Mouse (Mus musculus): ENCODE results near the gene Ackr1. TPM values are rescaled to one million over a fixed set of nuclear protein-coding genes. Genes with fewer than 3 reads are reported as not detected.
"Not testable (repeated sequence)": the region's sequence is repeated elsewhere in the genome, so short reads cannot be mapped to it uniquely, and the experiment has no call there.

Gene Ackr1
- total RNA-seq, 2 experiments from 2014 or later: 2.2 to 2.9 TPM

DNA sequence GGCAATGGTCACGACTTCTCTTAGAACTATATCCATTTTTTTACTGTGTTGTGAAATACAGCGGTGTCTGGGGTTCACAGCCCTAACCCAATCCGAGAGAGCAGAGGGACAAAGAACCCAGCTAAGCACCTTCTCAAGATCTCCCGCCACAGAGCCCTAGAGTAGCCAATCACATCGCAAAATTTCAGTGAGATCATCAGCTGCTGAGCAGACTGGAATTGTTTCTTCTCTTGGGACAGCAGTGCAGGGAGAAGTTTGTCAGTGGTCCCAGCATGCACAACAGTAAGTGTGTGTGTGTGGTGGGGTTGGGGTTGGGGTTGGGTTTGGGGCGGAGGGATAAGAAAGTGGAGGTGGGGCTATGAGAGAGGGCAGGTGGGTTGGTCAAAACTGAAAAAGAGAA is 16.4 kb upstream of the Ackr1 start:
- intact Hi-C loops (cut with DNase I): no loop called here
- no peak for DNase-seq

DNA sequence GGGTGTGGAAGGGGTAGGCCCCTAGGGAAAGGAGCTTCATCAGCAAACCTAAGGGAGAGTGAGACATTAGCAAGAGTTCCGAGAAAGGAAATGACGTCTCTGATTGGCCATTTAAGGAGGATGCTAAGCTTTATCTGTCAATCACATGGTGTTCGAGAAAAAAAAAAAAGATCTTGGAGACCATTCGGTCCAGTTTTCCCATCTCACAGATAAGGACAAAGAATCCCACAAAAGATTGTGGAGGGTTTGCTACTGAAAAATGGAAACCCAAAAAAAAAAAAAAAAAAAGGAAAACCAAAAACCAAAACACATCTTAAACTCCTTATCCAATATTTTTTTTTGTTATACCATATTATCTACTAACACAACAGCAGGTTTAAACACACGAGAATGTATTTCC is 15.6 kb upstream of the Ackr1 start:
- DNase-seq: no peak
- intact Hi-C loops (cut with DNase I): no loop called here

DNA sequence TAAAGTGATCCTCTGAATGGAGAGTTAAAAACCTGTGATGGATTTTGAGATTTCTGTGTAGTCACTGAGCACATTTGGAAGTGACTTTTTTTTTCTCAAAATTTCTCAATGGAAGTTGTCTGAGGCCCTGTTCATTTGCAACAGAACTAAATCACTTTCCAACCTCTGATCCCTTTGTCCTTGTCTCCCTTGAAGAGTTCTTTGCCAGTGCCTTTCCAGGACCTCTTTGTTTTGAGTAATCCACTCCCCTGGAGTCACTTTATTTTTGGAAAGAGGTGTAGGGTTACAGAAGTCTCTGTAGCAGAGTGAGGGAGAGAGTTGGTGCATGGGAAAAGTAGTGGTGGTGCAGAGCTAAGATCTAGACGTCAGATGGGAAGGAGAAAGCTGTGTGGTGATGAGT is 15.0 kb upstream of the Ackr1 start:
- intact Hi-C loops (cut with DNase I): no loop called here

DNA sequence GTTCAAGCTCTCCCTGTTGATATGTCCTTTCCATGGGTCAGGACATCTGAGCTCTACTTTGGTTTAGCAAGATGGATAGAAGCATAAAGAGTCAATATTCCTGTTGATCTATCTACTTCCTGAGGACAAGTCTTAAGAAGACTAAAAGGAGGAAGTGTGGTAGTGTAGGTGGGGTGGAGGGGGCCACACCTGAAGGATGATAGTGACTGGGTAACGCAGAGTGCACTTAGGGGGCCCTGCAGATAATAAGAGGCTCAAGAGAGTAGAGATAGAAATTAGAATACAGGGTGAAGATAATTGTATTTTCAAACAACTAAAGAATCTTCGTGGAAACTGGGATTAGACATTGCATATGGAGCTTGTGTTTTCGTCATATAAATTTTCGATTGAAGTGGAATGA is 11.6 kb upstream of the Ackr1 start:
- no peak for DNase-seq
- intact Hi-C loops (cut with DNase I): no loop called here

More for the DNA sequence above, 15.0 kb upstream of the Ackr1 start:
- DNase-seq: no peak

DNA sequence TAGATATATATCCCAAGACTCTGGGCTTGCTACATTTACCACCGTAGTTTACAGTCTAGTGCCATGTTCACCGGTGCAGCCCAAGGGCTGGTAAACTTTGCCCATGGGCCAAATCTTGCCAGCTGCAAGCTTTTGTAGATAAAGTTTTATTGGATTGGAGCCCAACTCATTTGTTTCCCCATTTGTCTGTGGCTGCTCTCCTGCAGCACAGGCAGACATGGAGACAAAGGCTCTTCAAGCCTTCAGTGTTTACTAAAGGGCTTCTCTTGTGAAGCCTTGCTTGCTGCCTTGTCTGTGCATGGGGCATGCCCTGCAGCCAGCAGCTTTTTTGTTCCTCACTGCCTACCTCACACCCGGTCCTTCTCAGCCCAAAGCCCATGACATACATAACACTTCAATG is 10.4 kb upstream of the Ackr1 start:
- intact Hi-C loops (cut with DNase I): no loop called here
- no peak for DNase-seq

DNA sequence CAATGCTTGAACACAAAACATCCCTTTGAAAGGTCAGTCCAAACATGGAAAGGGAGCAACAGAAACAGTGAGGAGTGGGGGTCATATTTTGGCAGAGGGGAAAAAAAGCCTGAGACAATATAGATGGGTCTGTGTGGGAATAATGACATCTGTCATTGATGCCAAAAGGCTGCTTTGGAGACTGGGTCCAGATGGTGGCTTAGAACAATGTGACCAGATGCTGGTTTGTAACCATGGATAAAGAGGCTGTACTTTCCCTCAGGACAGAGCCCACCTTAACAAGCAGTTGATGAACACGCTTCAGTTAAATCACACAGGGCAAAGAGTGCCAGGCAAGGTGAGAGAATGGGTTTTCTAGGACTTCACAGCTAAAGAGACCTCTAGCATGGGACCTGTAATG is 8.9 kb upstream of the Ackr1 start:
- DNase-seq: no peak
- intact Hi-C loops (cut with DNase I): no loop called here

DNA sequence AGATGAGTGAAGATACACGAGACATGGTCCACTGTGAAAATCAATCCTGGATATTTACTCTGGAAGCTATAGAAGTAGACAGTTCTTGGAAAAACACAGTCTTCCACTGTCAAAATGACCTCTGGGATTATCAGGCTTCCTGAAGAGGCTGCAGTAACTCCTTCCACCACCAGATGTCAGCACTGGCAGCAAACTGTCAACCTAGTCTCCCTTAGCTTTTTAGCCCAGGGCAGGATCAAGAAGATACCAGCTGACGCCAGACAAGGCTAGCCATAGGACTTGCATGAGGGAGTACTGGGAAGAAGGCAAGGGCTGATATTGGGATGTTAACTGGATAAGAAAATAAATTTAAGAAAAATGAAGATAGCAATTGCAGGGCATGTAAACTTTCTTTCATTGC is 6.0 kb upstream of the Ackr1 start:
- intact Hi-C loops (cut with DNase I): loop anchor here (2.0 kb wide), 1 partner anchor 59 kb away; no protein-coding TSS in a partner anchor
- peak in 1 of 2 experiments; percentile 20 for DNase-seq

DNA sequence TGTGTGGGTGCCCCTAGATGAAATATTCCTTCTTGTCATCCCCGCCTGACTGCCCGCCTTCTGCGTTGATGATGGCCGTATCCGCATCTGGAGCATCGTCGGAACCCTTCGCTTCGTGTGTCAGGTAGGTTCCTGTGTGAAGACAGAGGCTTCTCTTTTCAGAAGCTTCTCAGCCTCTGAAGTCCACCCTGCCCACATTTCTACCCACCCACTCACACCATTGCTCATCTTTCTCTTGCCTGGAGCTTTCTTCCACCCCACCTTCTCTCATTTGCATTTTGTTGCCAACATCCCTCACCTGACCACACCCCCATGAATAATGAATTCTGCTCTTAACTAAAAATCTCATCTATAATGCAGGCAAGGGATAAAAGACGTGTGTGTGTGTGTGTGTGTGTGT is 3.5 kb upstream of the Ackr1 start:
- DNase-seq: no peak
- intact Hi-C loops (cut with DNase I): no loop called here

DNA sequence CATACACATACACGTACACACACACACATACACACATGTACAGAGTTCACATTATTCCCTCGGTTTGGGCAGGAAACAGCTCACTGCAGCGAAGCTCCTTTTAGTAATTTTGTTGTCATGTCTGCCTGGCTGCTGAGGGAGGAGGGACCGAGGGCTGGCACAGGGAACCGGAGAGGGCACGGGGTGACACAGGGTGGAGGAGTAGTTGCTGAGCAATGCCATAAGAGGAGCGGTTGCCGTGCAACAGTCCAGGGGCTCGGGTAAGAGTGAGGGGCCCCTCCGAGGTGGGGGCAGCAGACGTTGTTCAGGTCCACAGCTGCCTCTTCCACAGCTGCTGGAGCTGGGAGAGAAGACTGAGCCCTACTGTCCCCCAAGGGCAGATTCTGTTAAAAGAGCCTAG is 2.4 kb upstream of the Ackr1 start:
- DNase-seq: no peak
- intact Hi-C loops (cut with DNase I): no loop called here

DNA sequence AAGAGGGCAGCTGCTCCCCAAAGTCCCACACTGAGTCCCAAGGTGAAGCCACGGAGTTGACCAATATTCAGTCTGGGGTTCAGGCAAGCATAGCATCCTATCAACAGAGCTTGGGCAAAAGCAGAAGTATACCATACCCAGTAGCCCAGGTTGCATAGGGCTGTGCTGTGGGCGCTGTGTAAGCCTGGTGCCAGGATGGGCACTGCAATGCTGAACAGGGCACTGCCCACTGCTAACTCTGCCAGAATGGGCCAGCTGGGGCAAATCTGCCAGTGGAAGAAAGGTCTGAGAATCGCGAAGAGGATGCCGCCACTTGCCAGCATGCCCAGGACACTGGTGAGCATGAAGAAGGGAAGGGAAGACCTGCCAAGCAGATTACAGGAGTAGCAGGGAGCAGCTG is 1.1 kb downstream of the Ackr1 start:
- no peak for DNase-seq
- intact Hi-C loops (cut with DNase I): no loop called here

DNA sequence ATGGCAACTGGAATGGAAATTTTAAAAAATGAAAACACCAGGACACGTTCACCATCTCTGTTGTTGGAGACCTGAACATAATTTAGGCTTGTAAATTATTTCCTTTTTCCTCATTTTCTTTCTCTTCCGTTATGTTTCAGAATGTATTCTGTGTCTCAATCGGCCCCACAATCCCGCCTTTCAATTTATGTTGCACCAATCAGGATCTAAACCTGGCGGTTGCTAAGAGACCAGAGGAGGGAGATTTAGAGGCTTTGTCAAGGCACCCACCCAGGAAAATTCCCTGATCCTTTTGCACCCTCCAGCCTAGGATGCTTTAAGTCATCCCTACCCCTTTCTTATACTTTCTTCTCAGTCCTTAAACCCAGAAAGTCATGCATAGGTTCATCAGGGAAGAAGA is 3.8 kb downstream of the Ackr1 start:
- intact Hi-C loops (cut with DNase I): no loop called here
- no peak for DNase-seq

DNA sequence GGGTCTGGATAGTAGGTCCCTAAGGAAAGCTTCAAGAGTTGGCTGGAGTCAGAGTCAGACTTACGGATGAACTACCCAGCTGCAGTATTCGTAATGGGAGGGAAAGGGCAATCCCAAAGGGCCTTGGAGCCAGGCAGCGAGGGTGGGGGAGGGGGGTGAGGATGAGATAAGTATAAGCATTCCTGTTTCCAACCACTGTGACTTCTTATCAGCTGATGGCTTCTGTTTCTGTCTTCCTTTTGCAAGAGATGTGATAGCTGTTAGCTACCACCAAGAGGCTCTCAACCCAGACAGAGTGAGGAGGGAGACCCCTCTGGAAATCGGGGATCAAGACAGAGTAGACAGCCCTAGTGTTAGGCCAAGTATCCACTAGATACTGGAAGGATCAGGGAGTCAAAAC is 4.4 kb downstream of the Ackr1 start:
- intact Hi-C loops (cut with DNase I): no loop called here
- no peak for DNase-seq

DNA sequence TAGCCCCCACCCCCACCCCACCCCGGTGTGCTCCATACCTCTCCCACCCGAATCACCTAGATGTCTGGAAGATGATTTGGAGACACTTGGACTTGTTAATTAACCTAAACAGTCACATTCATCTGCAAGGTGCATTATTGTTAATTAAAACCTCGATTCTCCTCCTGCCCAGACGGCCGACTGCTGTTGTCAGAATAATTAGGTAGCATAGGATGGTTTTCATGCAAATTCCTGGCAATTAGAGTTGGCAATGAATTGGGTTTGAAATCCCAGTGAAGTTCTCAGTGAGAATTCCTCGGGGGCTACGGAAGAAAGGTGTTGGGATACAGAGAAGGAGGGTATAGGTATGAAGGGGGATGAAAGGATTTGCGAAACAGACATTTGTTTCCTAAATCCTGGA is 5.1 kb downstream of the Ackr1 start:
- intact Hi-C loops (cut with DNase I): no loop called here
- no peak for DNase-seq

DNA sequence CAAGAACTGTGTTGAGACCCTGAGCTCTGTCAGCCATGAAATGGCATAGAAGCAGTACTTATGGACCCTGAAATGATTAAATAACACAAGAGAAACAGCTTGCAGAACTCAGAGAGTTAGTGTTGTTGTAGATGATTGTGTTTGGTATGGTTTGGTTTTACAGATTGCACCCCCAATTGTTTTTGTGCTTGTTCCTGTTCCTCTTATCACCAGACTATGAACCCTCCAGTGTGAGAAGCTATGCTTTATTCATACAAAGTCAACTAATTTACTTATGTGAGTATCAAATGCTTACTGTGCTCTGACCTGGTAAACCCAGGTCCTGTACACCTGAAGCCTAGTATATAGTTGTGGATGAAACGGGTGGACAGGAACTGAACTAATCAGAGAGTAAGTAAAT is 7.0 kb downstream of the Ackr1 start:
- DNase-seq: no peak
- intact Hi-C loops (cut with DNase I): no loop called here

DNA sequence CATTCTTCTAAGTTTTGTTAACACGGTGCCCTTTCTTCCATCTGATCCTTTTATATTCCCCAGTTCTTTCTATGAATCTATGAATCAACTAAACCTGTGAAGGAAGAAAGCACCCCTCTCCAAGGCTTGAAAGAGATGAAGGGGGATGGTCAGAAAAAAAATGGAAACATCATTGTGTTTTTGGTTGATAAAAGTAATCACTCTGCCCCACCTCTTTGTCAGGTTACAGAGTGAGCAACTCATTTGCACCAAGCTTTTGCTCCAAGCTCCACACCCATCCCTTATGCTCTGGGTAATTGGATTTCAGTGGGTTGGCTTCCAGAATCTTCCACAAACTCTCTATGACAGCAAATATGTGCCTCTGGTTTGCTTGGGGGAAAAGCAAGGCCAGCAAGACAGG is 8.2 kb downstream of the Ackr1 start:
- DNase-seq: no peak
- intact Hi-C loops (cut with DNase I): no loop called here

DNA sequence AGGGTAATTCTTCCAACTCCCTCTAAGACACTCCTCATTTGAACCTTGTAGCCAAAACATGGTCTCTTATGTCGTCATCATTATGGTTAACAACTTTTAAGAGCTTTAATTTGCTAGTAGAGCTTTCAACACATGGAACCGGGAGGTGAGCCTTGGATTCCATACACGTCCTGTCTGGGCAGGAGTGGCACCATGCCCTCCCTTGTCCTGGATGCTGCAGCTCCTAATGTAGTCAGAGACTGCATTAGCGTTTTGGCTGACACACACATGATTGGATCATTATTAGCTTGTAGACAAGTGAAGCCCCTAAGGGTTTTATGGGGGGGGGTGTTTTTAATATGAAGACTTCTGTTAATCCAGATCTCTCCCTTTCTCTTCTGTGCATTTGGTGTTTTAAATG is 8.6 kb downstream of the Ackr1 start:
- intact Hi-C loops (cut with DNase I): no loop called here
- DNase-seq: no peak

DNA sequence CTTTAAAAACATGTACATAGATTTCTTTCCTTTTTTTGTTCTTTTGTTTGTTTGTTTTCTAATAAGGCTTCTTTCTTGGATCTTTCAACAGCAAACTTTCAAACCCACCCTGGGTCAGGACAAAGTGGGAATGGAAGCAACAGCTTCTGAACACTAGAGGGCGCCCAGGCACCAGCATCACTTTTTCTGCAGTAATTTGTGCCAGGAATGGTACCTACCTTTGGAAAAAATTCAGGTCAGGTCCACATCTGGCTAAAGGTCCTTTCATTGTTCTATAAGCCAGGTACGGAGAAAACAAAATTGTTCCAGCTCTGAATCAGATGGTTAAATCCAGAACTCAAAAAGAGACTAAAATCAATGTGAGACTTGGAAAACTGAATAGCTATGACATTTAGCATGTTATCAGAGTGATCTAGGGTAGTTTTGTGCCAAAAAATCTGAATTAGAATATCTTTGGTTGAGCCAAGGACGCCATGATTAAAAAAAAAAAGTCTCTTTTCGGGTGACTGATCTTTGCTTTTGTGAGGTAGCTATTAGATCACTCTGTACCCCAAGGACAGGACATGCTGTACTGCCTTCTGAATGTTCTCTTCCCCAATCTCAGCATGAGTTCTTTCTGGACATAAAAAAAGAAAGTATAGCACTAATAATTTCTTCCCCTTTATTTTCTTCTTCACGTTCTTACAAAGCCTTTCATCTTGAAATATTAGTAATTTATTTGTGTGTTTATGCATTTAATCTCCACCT is 9.5 kb downstream of the Ackr1 start:
- no peak for DNase-seq
- intact Hi-C loops (cut with DNase I): no loop called here

DNA sequence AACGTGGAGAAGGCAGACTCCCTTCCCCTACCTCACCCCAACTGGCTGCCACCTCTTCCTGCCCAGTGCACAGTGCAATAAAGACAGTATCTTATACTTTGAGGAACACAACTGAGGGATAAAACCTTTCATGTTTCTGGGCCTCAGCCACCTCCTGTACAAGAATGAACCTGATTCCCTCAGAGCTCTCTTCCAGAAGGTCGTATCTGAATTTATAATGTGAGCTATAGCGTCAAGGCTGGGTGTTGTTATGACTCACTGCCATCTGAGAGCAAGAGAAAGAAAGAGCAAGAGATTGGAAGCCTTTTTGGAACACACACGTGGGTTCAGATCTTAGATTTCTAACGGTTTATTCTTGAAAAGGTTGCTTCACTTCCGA is 11.3 kb downstream of the Ackr1 start:
- DNase-seq: no peak
- intact Hi-C loops (cut with DNase I): no loop called here

DNA sequence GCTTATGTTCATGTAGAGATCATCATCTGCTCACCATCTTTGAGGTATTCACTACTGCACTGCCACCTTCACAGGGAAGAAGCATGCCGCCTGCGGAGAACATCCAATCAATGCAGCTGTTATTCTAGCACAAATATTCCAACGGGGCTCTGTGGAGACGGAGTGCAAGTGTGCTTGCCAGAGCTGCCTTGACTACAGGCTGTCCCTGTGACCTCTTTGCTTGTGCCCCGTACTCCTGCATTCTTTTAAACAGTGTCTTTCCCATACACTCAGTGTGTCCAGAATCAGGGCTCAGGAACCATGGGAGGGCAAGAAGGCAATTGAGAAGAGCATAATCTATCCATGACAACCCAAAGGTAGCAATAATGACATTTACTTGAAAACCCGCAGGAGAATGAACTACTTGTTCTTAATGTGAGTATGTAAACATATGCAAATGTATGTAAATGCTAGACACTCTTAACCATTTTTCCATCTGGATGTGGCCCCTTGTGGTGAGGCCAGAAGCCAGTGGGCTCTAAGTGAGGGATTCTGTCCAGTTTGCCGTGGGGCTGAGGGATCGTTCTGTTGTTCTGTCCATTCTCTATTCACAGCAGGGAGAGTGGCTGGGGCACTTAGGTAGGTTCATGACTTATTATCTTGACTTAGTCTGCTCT is 11.8 kb downstream of the Ackr1 start:
- no peak for DNase-seq
- intact Hi-C loops (cut with DNase I): no loop called here

DNA sequence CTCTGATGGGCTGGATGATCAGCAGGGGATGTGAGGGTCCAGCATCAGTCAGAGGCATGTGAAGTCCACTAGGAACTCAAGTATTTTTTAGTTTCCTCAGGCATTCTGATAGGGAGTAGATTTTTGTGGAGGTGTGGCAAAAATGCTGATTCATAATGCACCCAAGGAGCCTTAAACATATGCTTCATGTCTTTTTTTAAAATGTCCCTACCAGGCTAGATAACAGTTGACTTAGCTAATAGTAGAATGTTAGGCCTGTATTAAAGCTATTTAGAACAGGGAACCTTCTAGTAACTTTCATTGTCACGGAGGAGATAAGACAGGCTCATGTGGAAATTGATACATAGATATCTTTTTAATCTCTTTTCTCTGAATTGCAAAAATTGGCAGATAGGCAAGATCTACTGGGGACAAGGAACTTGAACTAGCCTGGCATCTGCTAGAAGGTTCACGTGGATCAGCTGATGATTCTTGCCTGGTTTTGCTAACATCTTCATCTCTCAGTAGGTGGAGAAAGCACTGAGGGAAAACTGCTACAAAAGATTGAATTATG is 15.5 kb downstream of the Ackr1 start:
- intact Hi-C loops (cut with DNase I): no loop called here

DNA sequence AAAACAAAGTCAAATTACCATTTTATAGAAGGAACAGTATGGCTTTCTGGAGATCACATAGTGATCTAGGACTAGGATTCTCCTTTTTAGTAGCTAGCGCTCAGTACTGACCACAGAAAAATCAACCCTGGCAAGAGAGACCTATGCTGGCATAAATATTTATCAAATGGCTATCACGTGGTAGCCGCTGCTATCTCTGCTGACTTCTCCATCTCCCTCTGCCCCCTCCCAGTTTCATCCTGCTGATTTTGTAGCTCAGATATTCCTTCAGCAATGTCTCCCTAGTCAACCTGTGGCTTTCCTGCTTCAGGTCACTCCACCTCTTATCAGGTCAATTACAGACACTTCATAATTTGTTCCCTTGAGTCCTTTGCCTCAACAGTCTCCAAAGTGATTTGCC is 17.8 kb downstream of the Ackr1 start:
- DNase-seq: no peak
- intact Hi-C loops (cut with DNase I): no loop called here

More for the DNA sequence above, 15.5 kb downstream of the Ackr1 start:
- no peak for DNase-seq

DNA sequence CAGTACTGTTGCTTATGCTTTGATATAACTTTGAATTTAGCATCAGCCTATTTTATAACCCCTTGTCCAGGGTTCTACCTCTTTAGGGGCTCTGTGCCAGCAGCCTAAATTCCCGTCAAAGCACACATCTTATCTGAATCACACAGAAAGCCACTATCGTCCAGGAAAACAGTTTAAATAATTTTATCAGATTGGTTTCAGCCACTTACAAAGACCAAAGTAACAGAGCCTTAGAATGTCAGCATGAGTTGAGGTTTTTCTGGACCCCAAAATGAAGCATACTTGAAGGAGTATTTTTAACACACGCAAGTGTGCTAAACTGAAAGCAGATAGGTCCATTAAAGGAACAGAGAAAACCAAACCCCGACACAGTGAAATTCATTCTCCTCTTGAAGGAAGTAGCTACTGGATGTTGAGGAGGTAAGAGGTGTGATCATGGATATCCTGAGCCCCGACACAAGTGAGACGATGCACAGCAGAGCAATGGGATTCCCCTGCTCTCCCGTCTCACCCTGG is 20.0 kb downstream of the Ackr1 start:
- intact Hi-C loops (cut with DNase I); DNase-seq: not testable (repeated sequence)

Data from gastrocnemius, postnatal 36 days (tissue).